Mouse (Mus musculus): ENCODE measurements around the gene Rassf4. TPM values are rescaled to one million over a fixed set of nuclear protein-coding genes. Genes with fewer than 3 reads are reported as not detected.
"Not testable (repeated sequence)": the region's sequence is repeated elsewhere in the genome, so short reads cannot be mapped to it uniquely, and the experiment has no call there.

The Rassf4 gene
- total RNA-seq, 2 experiments from 2014 or later = 6.0 to 6.3 TPM

DNA sequence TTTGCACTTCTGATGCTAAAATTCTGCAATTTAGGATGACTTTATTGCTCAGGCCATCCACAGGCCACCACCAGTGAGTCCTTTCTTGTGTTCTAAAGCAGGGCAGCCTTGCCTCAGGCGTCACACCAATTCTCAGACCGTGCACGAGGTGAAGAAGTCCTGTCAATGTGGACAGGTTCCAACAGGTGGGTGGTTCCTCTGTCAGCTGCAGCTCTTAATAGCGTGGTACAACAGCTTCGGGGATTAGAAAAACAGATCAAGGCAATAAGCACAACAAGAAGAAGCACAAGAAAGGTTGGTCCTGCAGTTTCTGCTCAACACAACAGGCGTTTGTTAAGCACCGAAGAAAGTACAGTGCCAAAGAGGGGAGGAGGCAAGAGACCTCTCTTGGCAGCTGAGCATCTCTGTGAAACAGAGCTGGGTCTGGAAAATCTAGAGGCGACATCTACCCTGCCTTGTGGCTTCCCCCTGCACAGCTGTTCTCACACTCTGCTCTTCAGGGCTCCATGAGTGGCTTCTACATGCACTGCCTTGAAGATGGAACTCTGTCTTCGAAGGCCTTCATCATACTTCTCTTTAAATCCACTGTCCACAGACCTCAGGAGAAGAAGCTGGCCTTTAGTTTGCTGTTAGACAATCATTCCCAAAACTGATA lies 37.0 kb downstream of the Rassf4 start:
- DNase-seq = no peak

DNA sequence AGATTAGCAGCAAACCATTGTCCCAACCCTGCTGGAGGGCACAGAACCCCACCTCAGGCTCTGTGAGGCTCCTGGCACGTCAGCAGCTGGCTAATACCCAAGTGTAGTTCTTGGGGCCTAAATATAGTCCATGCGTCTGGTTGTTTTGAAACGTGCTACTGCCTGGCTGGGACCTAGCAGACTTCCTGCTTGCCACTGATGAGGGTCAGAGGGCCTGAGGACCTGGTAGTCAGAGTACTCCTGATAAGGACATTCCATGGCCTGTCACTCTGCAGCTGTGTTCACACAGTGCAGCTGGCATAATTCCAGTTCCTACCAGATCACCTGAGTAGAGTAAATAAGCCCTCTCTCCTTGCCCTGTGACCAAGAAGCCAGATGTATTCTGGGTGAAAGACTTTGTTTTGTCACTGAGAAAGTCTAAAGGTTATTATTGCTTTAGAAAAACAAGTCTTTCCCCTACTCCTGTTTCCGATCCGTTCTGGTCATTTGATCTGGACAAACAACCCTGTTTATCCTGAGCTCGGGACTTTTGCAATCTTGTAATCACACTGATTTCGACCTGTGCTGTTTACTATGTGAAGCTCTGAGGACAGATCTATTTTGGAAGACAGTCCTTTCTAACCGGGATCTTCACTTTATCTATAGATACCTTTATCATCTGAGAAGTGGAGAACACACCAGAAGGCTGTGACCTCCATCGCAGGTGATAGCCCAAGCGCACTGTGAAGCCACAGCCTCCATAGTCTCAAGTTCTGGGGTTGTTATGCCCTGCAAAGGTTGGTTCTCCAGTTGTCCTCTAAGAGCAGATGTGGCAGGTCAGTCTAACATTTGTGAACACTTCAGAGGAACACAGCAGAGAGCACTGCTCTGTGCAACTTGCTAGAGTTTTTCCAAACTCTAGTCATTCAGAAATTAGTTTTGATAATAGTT lies 38.2 kb downstream of the Rassf4 start:
- peak; percentile 79 for DNase-seq

DNA sequence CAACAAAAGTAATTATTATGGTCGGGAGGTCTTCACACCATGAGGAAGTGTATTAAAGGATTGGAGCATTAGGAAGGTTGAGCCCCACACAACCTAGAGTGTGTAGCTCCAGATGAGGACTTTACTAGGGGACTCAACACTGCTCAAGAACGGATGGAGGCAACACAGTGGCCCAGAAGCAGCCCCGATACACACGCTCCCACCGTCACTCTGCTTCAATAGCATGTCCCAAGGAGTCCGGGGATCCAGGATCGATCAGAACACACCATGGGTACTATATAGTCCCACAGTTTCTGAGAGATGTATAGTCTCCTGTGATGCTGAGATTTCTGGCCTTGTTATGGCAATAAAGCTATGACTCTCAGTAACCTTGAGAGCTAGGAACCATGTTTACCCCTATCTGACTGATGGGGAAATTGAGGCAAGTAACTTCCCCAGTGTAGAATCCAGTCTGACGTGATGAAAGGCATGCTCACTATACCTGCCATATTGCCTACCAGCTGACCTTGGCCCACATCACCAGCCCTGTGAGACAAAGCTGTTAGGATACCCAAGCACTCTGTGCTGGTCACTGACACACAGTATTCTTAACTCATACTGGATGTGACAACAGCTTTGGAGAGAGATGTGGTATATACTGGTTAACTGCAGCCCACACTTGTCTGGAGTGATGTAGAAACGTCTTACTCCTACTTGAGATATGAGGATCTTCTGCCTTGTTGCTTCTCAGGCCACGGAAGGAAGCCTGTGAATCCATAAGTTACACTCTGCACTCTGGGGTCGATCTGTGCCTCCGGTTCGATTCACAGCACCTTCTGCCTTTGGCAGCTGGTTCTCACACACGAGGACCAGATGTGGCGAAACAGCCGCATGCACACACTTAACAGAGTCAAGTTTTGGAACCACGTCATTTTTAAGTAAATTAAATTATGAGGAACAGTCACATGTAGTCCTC lies 39.7 kb downstream of the Rassf4 start:
- DNase-seq = no peak

- DNase-seq = peak; percentile 87
Measured at GRCm38 (mm10) chr6:116632129-116632528, 41.6 kb downstream of the Rassf4 start.

DNA sequence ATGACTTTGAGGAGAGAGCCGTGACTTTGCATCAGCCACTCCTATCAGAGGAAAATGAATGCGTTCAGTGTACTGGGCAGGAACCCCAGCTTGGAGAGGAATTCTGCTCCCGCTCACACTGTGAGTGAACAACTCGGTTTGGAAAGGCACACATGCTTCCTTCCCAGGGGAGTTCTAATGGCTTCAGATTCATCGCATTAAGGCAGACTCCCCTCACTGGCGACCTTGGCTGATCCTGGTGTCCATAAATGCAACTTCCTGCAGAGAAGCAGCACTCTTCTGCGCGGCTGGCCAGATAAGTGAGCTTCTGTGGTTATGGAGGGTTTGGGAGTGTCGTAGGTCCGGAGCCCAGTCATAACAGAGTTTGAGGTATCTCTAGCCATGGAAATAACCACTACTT lies 44.0 kb downstream of the Rassf4 start:
- no peak for DNase-seq

DNA sequence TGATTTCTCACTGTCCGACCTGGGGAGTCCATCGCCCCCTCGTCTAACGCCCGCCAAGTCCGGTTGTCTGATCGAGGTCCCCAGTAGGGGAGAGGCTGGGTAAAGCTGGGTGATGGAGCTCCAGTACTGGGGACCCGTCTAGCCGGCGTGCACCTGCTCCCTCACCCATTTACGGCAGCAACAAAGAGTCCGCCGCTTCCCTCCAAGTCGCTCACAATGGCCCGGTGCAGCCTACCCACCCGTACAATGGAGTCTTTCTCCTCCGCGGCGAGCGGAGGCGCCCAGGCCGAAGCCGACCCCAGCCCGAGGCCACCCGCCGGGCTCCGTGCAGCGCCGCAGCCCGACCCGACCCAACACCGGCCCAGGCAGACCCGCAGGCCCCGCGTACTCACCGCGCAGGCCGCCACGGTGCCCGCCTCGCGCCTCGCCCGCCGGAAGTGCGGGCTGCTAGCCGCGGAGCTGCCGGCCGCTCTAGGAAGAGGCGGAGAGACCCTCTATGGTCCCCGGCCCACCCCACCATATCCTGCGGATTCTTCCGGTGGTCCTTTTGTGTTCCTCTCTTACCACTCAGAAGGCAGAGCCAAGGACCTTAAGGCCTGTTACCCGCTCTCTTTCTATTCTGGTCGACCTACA lies 45.1 kb downstream of the Rassf4 start, which contains the start of gene Zfp422:
Gene Zfp422, minus strand, starts transcription at position 461 of the 633 bp plus-strand sequence.
- DNase-seq = peak; percentile 82

- DNase-seq = no peak
Measured at GRCm38 (mm10) chr6:116628095-116628494, 45.7 kb downstream of the Rassf4 start.

- not testable (repeated sequence) for DNase-seq
Measured at GRCm38 (mm10) chr6:116626417-116626816, 47.3 kb downstream of the Rassf4 start.

DNA sequence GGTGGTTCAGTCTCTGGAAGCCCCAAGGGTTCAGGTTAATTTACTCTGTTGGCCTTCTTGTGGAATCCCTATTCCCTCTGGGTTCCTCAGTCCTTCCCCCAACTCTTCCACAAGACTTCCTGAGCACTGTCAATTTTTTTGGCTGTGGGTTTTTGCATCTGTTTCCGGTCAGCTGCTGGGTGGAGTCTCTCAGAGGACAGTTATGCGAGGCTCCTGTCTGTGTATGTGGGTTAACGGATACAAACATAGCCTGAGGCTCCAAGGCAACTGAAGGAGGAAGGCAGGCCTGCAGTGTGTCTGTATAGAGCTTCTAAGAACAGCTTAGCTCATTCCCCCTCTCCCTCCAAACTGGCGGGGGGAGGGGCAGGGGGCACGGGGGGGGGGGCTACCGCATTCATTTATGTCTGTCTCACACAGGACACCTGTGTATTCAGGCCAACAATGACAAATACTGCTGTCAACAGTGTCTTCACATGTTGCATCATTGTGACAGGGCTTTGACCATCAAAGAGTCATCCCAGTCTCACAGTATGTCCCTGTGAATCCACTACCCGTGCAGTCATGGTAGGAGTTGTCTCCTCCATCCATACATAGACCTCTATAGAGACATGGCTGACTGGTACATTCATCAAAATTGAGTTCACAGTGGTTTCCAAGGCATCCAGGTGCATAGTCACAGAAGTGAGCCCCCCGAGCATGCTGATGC lies 52.3 kb downstream of the Rassf4 start:
- DNase-seq = no peak

GRCm38 (mm10) chr6:116618073-116618472 lies 55.7 kb downstream of the Rassf4 start:
- no peak for DNase-seq

- DNase-seq = no peak
Measured at GRCm38 (mm10) chr6:116615719-116616118, 58.0 kb downstream of the Rassf4 start.

DNA sequence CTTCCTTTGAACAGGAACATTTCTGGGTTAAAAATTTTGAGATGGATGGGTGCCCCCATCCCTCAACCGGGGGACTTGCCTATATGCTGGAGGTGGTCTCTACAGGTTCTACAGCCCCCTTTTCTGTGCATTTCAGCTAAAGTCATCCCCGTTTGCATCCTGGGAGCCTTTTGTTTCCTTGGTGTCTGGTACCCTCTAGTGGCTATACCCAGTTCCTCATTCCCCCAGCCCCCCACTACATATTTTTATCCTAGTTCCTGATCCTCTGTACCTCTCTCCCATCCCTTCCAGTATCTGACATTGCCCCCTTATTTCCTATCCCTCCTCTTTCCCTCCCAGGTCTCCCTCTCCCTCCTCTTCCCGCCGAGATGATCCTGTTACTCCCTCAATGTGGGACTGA lies 66.5 kb downstream of the Rassf4 start:
- no peak for DNase-seq

GRCm38 (mm10) chr6:116600969-116601368 lies 72.8 kb downstream of the Rassf4 start:
- not testable (repeated sequence) for DNase-seq

- DNase-seq = no peak
Measured at GRCm38 (mm10) chr6:116584095-116584494, 89.7 kb downstream of the Rassf4 start, which contains the start of gene Olfr215. Gene Olfr215, minus strand, starts transcription at chr6:116584195.

Small RNA genes within 50 kb of the gene (microRNA-seq; reads per million reads assigned to microRNA genes)
- not detected for gene Mir7043

Other genes with a start within 250 kb of the Rassf4 start
- gene Alox5, start 212.8 kb downstream of the Rassf4 start, total RNA-seq (2021) = 1 to 10 TPM; 2.1 TPM
- gene Olfr211, start 184.9 kb downstream of the Rassf4 start, total RNA-seq (2021) = not detected
- gene Olfr212, start 167.4 kb downstream of the Rassf4 start, total RNA-seq (2021) = not detected
- gene Olfr213, start 135.5 kb downstream of the Rassf4 start, total RNA-seq (2021) = not detected
- gene Gm5580, start 122.8 kb downstream of the Rassf4 start, total RNA-seq (2021) = 1 to 10 TPM; 2.6 to 4.9 TPM
- gene Olfr214, start 119.7 kb downstream of the Rassf4 start, total RNA-seq (2021) = not detected
- not detected for gene Olfr215, start 89.8 kb downstream of the Rassf4 start, total RNA-seq (2021)
- 10 to 100 TPM; 26.2 to 27.4 TPM for gene Zfp422, start 45.0 kb downstream of the Rassf4 start, total RNA-seq (2021)
- gene Depp1, start 23.3 kb downstream of the Rassf4 start, total RNA-seq (2021) = 100 to 1,000 TPM in 1 of 2 experiments, 10 to 100 TPM in 1; 27.8 to 111 TPM
- gene Tmem72, start 43.0 kb upstream of the Rassf4 start, total RNA-seq (2021) = under 1 TPM; 0.09 to 0.33 TPM